Mouse (Mus musculus): ENCODE data around the gene Eif4b. TPM values are rescaled to one million over a fixed set of nuclear protein-coding genes. Genes with fewer than 3 reads are reported as not detected.

Eif4b gene
- polyA plus RNA-seq, 1 experiment from 2014 or later: 90.5 TPM

- H3K4me3 ChIP-seq: peak overlapping the region; percentile 56
Measured at GRCm38 (mm10) chr15:102099771-102100160, 26.2 kb downstream of the Eif4b start.

DNA sequence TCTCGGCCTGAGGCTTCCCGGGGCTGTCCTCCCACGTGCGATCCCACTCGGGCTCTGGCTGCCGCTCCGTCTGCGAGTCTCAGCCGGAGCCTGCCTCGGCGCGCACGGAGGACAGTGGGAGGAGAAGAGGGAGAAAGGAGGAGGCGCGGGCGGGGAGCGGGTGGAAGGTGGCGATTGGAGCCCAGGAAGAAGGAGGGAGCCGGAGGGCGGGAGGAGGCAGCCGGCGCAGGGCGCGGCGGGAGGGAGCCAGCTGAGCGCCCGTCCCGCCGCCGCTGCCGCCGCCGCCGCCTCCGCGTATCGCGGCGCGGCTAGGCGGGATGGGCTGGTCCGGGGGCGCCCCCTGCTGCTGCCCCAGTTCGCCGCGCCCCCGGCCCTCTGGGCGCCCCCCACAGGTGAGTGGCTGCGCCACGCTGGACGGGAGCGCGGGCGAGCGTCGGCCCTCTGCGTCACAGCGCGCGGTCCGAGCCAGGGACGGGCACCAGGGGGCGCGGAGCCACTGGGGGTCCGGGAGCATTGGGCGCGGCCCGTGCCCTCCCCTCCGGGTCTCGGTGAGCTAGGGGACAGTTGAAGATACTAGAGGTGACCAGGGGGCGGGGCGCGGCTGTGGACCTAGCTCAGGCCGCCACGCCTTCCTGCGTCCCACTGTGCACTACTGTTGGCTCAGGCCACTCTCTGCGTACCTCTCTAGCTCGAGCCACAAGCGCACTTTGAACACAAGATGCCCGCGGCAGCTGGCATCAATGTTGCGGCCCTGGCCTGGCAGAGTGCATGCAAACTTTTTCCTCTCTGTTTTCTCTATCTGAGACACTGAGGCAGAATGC is 26.8 kb downstream of the Eif4b start, which contains the start of gene Tns2:
Gene Tns2, plus strand, starts transcription at position 253 of the 821 bp plus-strand sequence.
- peaks cover 47% of the 10 kb centered on the region for H3K27me3 ChIP-seq

More at GRCm38 (mm10) chr15:102099771-102100160, 26.2 kb downstream of the Eif4b start:
- H3K9ac ChIP-seq: peak overlapping the region; percentile 75
- peaks cover 42% of the 10 kb centered on the region for H3K27me3 ChIP-seq
- peak overlapping the region; percentile 85 for H3K4me2 ChIP-seq
- ATAC-seq: no peak
- peaks cover 55% of the 10 kb centered on the region for H3K4me1 ChIP-seq
- H3K27ac ChIP-seq: no peak overlapping the region
- WGBS: 21% methylated on average over 8 of the region's 8 CpGs
- H3K36me3 ChIP-seq (ENCODE audit: poor library complexity, severe bottlenecking): peaks cover 41% of the 10 kb centered on the region
- no peaks in the 10 kb centered on the region for H3K9me3 ChIP-seq (replicated peaks)

GRCm38 (mm10) chr15:102100996-102101671 is 27.6 kb downstream of the Eif4b start:
- peaks cover 27% of the 10 kb centered on the region for H3K36me3 ChIP-seq (ENCODE audit: poor library complexity, severe bottlenecking)
- H3K9me3 ChIP-seq (replicated peaks): no peaks in the 10 kb centered on the region
- 28% methylated on average over 10 of the region's 10 CpGs for WGBS
- peak overlapping the region; percentile 56 for H3K4me3 ChIP-seq
- peak overlapping the region; percentile 85 for H3K4me2 ChIP-seq
- ATAC-seq: no peak
- H3K27me3 ChIP-seq: peaks cover 54% of the 10 kb centered on the region
- H3K27ac ChIP-seq: peak overlapping the region; percentile 22
- H3K4me1 ChIP-seq: peaks cover 62% of the 10 kb centered on the region
- no peak overlapping the region; the same call in 1 of the 2 replicates for H3K9ac ChIP-seq

More for the DNA sequence above, 26.8 kb downstream of the Eif4b start, which contains the start of gene Tns2:
- peak within 1 kb of the TSS; percentile 28 for H3K27ac ChIP-seq
- no peaks in the 10 kb centered on the region for H3K9me3 ChIP-seq (replicated peaks)
- H3K4me3 ChIP-seq: peak within 1 kb of the TSS; percentile 56
- ATAC-seq: peak; percentile 67
- peak within 1 kb of the TSS; percentile 75 for H3K9ac ChIP-seq
- peaks cover 35% of the 10 kb centered on the region for H3K36me3 ChIP-seq (ENCODE audit: poor library complexity, severe bottlenecking)
- peaks cover 56% of the 10 kb centered on the region for H3K4me1 ChIP-seq
- peak within 1 kb of the TSS; percentile 85 for H3K4me2 ChIP-seq
- under 1% methylated on average over 48 of the region's 82 CpGs for WGBS

GRCm38 (mm10) chr15:102101672-102102541 is 28.3 kb downstream of the Eif4b start:
- no peak overlapping the region for H3K4me3 ChIP-seq
- peak overlapping the region; percentile 85; the same call in 1 of the 2 replicates for H3K4me2 ChIP-seq
- H3K27me3 ChIP-seq: peaks cover 62% of the 10 kb centered on the region
- no peak overlapping the region for H3K9ac ChIP-seq
- WGBS: 32% methylated on average over 11 of the region's 11 CpGs
- peaks cover 20% of the 10 kb centered on the region for H3K36me3 ChIP-seq (ENCODE audit: poor library complexity, severe bottlenecking)
- no peaks in the 10 kb centered on the region for H3K9me3 ChIP-seq (replicated peaks)
- ATAC-seq: no peak
- H3K27ac ChIP-seq: peak overlapping the region; percentile 31
- peaks cover 68% of the 10 kb centered on the region for H3K4me1 ChIP-seq

GRCm38 (mm10) chr15:102102548-102103121 is 29.1 kb downstream of the Eif4b start:
- H3K27ac ChIP-seq: peak overlapping the region; percentile 31
- peaks cover 14% of the 10 kb centered on the region for H3K36me3 ChIP-seq (ENCODE audit: poor library complexity, severe bottlenecking)
- H3K9me3 ChIP-seq (replicated peaks): no peaks in the 10 kb centered on the region
- ATAC-seq: no peak
- H3K4me1 ChIP-seq: peaks cover 75% of the 10 kb centered on the region
- WGBS: 33% methylated on average over 6 of the region's 6 CpGs
- H3K27me3 ChIP-seq: peaks cover 69% of the 10 kb centered on the region
- H3K4me2 ChIP-seq: no peak overlapping the region
- H3K4me3 ChIP-seq: no peak overlapping the region
- H3K9ac ChIP-seq: peak overlapping the region; percentile 35; the same call in 1 of the 2 replicates

DNA sequence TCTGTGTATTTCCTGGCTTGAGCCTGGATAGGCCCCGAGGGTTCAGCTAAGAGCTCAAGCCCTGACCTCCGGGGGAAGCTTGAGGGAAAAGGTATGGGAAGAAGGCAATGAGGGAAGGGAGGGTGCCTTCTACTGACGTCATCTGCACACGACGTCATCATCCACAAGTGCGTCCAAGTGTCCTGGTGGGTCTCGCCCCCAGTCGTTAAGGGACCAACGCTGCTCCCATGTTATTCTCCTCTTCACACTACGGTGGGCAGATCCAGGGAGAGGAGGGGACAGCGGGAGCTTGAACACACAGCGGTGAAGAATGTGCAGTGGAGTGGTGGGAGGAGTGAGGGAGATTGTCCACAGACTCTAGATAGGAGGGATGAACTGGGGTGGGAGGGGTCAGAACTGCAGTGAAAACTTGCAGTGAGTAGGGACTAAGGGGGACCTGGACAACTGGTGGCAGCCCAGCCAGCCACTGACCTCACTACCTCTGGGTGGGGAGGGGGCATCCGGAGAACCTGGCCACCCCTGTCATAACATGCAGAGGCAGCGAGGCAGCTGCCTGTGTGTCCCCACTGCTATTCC is 29.9 kb downstream of the Eif4b start:
- no peak overlapping the region; the same call in 1 of the 2 replicates for H3K4me3 ChIP-seq

DNA sequence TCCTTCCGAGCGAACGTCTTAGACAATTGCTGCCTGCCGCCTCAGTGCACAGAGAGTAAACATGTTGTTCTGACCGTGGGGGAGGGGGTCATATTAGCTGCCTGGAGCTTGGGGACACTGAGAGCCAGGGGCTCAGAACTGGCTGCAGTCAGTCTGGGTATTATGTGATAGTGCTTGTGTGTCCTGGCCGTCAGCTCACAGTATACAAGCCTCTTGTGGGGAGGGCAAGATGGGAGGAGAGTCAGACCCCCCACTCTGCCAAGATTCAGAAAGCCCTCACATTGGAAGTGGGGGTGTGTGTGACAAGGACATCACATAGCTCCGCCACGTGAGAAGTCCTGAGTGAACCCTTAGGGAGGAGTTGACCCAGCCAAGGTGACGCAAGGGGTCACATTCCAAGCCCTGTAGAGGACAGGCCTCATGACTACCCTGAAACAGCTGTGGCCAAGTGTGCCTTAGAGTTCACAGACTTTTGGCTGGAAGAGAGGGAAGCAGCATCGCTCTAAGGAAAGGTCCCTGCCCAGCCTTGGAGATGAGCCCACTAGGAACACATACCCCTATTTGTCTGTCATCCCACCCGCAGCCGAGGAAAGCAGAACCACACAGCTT is 30.5 kb downstream of the Eif4b start:
- H3K27me3 ChIP-seq: peaks cover 66% of the 10 kb centered on the region
- no peak overlapping the region for H3K9ac ChIP-seq
- WGBS: 26% methylated on average over 12 of the region's 12 CpGs

More for the DNA sequence above, 29.9 kb downstream of the Eif4b start:
- WGBS: 10% methylated on average over 14 of the region's 14 CpGs
- Histone ChIP-seq H3K9ac (peak overlapping the region; percentile 35; the same call in 1 of the 2 replicates), H3K36me3 (ENCODE audit: poor library complexity, severe bottlenecking) (peaks cover 6% of the 10 kb centered on the region; the same call in 1 of the 2 replicates), H3K4me1 (peaks cover 73% of the 10 kb centered on the region), H3K9me3 (replicated peaks) (no peaks in the 10 kb centered on the region), H3K27me3 (peaks cover 70% of the 10 kb centered on the region), H3K27ac (0 out of 2 replicates have a peak overlapping the region, but pooled peaks have one; percentile 6), H3K4me2 (peak overlapping the region; percentile 12)
- ATAC-seq: no peak

GRCm38 (mm10) chr15:102105360-102105759 is 31.8 kb downstream of the Eif4b start:
- ATAC-seq: no peak
- H3K27ac ChIP-seq: no peak overlapping the region
- peak overlapping the region; percentile 6; the same call in 1 of the 2 replicates for H3K9ac ChIP-seq
- no peaks in the 10 kb centered on the region for H3K9me3 ChIP-seq (replicated peaks)
- H3K4me3 ChIP-seq: no peak overlapping the region
- peaks cover 62% of the 10 kb centered on the region for H3K4me1 ChIP-seq
- WGBS: 47% methylated on average over 5 of the region's 5 CpGs
- no peak overlapping the region for H3K4me2 ChIP-seq
- no peaks in the 10 kb centered on the region for H3K36me3 ChIP-seq (ENCODE audit: poor library complexity, severe bottlenecking)
- H3K27me3 ChIP-seq: peaks cover 61% of the 10 kb centered on the region

More for the DNA sequence above, 30.5 kb downstream of the Eif4b start:
- Histone ChIP-seq H3K27ac (no peak overlapping the region), H3K36me3 (ENCODE audit: poor library complexity, severe bottlenecking) (no peaks in the 10 kb centered on the region), H3K4me1 (peaks cover 73% of the 10 kb centered on the region), H3K4me3 (no peak overlapping the region), H3K4me2 (peak overlapping the region; percentile 12), H3K9me3 (replicated peaks) (no peaks in the 10 kb centered on the region)
- no peak for ATAC-seq

DNA sequence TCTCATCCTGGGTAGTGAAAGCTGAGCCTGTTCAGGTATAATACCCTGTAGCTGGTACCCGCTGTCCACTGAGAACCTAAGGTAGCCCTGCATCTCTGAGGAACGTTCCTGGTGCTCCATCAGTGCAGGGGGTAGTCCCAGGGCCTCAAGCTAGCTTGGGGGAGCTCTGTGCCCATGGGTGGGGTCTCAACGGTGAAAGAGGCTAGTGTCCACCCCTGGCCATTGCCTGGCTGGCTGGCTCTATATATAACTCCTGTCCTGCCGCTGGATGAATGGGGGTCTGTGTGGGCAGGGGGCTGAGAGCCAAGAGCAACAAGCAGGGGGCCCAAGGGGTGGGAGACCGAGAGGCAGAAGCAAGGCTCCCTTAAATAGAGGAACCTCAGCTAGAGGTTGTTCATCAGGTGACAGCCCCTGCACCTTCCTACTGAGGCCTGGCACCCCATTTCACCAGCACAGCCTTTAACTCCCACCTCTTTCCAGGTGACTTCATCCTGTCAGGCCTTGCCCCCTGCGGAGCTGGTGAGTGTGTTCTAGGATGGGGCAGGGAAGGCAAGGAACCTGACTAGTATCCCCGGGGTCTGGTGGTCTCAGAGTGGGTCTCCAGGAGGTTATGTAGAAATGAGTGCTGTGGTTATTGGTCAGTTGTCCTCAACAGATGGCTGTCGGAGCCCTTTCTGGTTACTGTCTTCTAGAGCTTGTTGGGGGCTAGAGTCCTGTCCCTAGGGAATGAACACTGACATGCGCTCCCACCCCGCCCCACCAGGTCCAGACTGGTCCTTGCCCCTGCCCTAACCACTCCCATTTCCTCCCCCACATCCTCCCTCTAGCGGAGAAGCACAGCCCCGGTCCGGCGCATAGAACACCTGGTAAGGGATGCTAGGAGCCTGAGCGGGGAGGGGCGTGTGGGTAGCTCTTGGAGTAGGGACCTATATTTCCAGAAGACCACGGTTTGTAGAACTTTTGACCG is 32.5 kb downstream of the Eif4b start:
- peaks cover 56% of the 10 kb centered on the region for H3K27me3 ChIP-seq
- no peaks in the 10 kb centered on the region for H3K9me3 ChIP-seq (replicated peaks)
- peak overlapping the region; percentile 55 for H3K4me2 ChIP-seq
- ATAC-seq: no peak
- 0 out of 2 replicates have a peak overlapping the region, but pooled peaks have one; percentile 6 for H3K9ac ChIP-seq
- H3K27ac ChIP-seq: no peak overlapping the region
- H3K4me3 ChIP-seq: no peak overlapping the region
- 35% methylated on average over 16 of the region's 18 CpGs for WGBS
- no peaks in the 10 kb centered on the region for H3K36me3 ChIP-seq (ENCODE audit: poor library complexity, severe bottlenecking)
- H3K4me1 ChIP-seq: peaks cover 55% of the 10 kb centered on the region

Data from forebrain, embryonic 13.5 days (tissue).